Mouse (Mus musculus): ENCODE data around the gene Dclk2. TPM values are rescaled to one million over a fixed set of nuclear protein-coding genes. Genes with fewer than 3 reads are reported as not detected.

Gene Dclk2
- polyA plus RNA-seq, 1 experiment from 2014 or later = 5.7 TPM

DNA sequence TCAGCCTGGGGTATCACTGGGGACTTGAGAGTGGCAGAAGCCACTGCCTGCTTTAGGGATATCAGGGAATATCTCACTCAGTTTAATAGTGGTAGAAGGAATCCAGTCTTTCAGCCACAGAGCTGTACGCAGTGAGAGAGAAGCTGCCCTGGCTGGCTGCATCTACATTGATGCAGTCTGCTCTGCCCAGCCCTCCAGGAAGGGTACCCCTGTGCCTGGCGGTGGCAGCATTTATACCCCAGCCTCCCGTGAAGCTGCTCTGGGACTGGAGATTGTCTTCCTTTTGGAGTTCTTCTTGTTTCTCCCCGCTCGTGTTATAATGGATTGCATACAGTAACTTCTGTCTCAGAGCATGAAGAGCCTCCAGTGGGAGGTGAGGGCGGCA, 145.2 kb downstream of the Dclk2 start:
- Histone ChIP-seq H3K4me1 (ENCODE audit: insufficient read depth) (no peaks in the 10 kb centered on the region), H3K9me3 (ENCODE audit: low read length) (no peaks in the 10 kb centered on the region), H3K9ac (replicated peaks) (no peak overlapping the region), H3K27ac (ENCODE audit: low read depth) (0 out of 2 replicates have a peak overlapping the region, but pooled peaks have one; percentile 69), H3K36me3 (replicated peaks; ENCODE audit: insufficient read depth, low read length) (no peaks in the 10 kb centered on the region), H3K4me3 (ENCODE audit: low read depth, low read length) (no peak overlapping the region), H3K27me3 (ENCODE audit: insufficient read depth, low read length) (no peaks in the 10 kb centered on the region), H3K4me2 (ENCODE audit: low read depth, low read length) (no peak overlapping the region)
- ATAC-seq (no peak; the same call in 1 of the 2 replicates), DNase-seq (no peak)
- TF ChIP-seq CTCF (IDR thresholded peaks at IDR 0.05; ENCODE audit: low read depth) (no peak), EP300 (IDR thresholded peaks at IDR 0.05; ENCODE audit: low read depth) (no peak)
- 74% methylated on average over 6 of the region's 6 CpGs for WGBS (ENCODE audit: insufficient replicate concordance)

DNA sequence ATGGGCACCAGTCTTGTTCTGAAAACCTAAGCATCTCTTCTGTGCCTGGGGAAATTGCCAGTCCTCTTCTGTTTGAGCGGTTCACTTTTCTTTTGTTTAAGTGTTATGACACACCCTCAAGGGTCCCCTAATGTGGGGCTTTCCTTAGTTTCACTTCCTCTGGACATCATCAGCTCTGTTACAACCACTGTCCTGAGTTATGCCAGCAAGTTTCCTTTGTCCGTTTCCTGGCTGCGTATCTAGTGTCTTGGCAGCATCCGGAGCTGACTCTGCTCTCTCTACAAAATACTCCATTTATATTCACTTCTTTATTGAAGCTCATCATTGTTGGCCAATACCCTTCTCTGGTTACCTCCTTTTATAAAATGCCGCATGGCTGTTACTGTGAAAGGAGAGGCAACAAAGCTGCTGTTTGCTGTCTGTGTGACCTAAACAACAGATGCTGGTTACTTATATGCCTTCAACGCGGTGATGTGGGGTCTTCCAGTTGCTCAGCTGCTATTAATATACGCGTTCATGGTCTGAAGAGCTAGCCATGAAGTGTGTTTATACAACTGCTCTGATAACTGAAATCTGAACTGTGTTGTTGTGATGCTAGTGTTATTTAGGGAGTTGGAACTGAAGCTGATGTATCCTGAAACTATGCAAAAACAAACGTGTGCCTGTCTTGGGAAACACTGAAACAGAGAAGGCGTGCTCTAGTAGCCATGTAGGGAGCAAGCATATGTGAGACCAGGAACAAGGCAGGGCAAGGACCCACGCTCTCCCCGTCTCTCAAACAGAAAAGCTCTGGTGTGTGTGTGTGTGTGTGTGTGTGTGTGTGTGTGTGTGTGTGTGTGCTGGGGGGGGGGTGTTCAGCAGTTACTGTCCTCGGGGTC, 145.8 kb downstream of the Dclk2 start:
- WGBS (ENCODE audit: insufficient replicate concordance) = 48% methylated on average over 14 of the region's 14 CpGs
- DNase-seq (no peak), ATAC-seq (peak; percentile 56)
- Histone ChIP-seq H3K4me2 (ENCODE audit: low read depth, low read length) (peak overlapping the region; percentile 24; the same call in 1 of the 2 replicates), H3K9me3 (ENCODE audit: low read length) (no peaks in the 10 kb centered on the region), H3K36me3 (replicated peaks; ENCODE audit: insufficient read depth, low read length) (no peaks in the 10 kb centered on the region), H3K27me3 (ENCODE audit: insufficient read depth, low read length) (no peaks in the 10 kb centered on the region), H3K27ac (ENCODE audit: low read depth) (peak overlapping the region; percentile 69), H3K9ac (replicated peaks) (no peak overlapping the region), H3K4me1 (ENCODE audit: insufficient read depth) (no peaks in the 10 kb centered on the region), H3K4me3 (ENCODE audit: low read depth, low read length) (no peak overlapping the region)
- no peak for TF ChIP-seq CTCF (IDR thresholded peaks at IDR 0.05; ENCODE audit: low read depth)
- peak; percentile 22; the same call in 1 of the 2 replicates for TF ChIP-seq EP300 (IDR thresholded peaks at IDR 0.05; ENCODE audit: low read depth)

DNA sequence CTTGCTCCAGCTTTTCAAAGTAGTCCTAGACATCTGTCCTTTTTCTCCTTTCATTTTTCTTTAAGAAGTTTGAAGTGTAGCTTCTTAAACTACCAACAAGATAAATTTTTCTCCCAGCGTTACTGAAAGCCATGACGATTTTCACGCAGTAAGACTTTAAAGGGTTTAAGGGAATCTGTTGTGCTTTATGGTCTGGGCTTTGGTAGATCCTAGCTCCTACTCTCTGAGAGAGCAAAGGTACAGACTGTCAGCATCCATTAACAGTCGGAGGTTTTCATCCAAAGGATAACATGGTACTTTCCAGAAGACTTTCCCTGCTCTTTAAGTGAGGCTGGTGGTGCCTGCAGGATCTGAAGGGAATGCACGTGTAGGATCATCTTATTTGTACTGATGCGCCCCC, 151.7 kb downstream of the Dclk2 start:
- 74% methylated on average over 6 of the region's 6 CpGs for WGBS (ENCODE audit: insufficient replicate concordance)
- ATAC-seq = no peak
- Histone ChIP-seq H3K4me1 (ENCODE audit: insufficient read depth) (no peaks in the 10 kb centered on the region), H3K4me2 (ENCODE audit: low read depth, low read length) (no peak overlapping the region), H3K27me3 (ENCODE audit: insufficient read depth, low read length) (no peaks in the 10 kb centered on the region), H3K9ac (replicated peaks) (no peak overlapping the region), H3K4me3 (ENCODE audit: low read depth, low read length) (no peak overlapping the region), H3K9me3 (ENCODE audit: low read length) (no peaks in the 10 kb centered on the region), H3K27ac (ENCODE audit: low read depth) (no peak overlapping the region), H3K36me3 (replicated peaks; ENCODE audit: insufficient read depth, low read length) (no peaks in the 10 kb centered on the region)
- TF ChIP-seq CTCF (IDR thresholded peaks at IDR 0.05; ENCODE audit: low read depth) (no peak), EP300 (IDR thresholded peaks at IDR 0.05; ENCODE audit: low read depth) (no peak)
- no peak for DNase-seq

DNA sequence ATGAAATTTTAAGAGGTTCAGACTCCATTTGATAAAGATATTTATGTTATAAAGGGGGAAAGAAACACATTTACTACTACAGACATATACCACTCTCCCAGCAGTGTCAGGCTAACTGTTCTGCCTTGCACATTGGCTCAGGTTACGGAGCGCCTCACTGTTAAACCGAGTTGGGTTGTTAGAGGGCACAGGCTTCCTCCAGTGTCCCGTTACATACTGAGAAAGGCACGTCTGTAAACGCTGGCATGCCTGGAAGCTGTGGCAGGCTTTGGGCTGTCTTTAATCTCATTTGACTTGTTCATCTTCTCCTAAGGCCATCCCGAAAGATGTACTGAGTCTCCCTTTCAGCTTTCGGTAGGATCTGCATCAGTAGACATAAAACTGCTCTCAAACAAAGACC, 152.1 kb downstream of the Dclk2 start:
- Histone ChIP-seq H3K4me1 (ENCODE audit: insufficient read depth) (no peaks in the 10 kb centered on the region), H3K4me3 (ENCODE audit: low read depth, low read length) (no peak overlapping the region), H3K27me3 (ENCODE audit: insufficient read depth, low read length) (no peaks in the 10 kb centered on the region), H3K27ac (ENCODE audit: low read depth) (no peak overlapping the region), H3K9ac (replicated peaks) (no peak overlapping the region), H3K4me2 (ENCODE audit: low read depth, low read length) (no peak overlapping the region), H3K9me3 (ENCODE audit: low read length) (no peaks in the 10 kb centered on the region), H3K36me3 (replicated peaks; ENCODE audit: insufficient read depth, low read length) (no peaks in the 10 kb centered on the region)
- 62% methylated on average over 8 of the region's 8 CpGs for WGBS (ENCODE audit: insufficient replicate concordance)
- no peak for ATAC-seq
- no peak for DNase-seq
- TF ChIP-seq CTCF (IDR thresholded peaks at IDR 0.05; ENCODE audit: low read depth) (no peak), EP300 (IDR thresholded peaks at IDR 0.05; ENCODE audit: low read depth) (no peak)

DNA sequence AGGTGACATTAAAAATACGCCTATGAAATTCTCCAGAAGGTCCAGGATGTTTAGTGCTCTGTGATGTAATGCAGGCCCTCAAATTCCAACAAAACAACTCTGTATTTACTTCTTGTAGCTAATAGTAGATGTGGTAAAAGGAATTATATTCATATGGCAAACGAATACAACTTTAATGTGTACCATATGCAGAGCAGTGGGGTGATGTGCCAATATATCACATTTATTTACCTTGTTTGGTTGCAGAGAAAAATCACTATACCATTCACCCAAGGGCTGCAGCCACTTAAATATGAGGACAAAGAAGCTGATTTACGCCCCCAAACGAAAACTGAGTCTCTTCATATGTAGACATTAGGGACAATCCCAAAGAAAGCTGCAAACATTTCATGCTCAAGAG, 158.2 kb downstream of the Dclk2 start:
- no peak for ATAC-seq
- 86% methylated on average over 4 of the region's 4 CpGs for WGBS (ENCODE audit: insufficient replicate concordance)

DNA sequence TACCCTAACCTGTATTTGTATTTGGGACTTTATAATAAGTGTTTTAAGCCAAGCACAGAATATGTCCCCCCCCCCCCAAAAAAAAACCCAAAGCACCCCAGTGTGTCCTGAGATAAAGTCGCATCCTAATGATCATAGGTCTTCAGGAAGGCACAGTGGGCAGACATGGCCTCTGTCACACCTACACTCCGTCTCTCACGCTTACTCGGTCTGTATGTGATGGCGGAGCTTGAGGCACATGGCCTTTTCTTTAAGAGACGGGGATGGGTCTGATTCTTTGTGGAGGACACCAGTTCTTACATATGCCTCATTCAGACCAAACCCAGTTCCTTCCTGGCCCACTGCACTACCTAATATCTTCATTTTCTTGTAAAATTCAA, 158.6 kb downstream of the Dclk2 start:
- H3K9me3 ChIP-seq (ENCODE audit: low read length) = no peaks in the 10 kb centered on the region
- WGBS (ENCODE audit: insufficient replicate concordance) = 86% methylated on average over 6 of the region's 6 CpGs
- DNase-seq (no peak), ATAC-seq (no peak)
- H3K4me3 ChIP-seq (ENCODE audit: low read depth, low read length) = no peak overlapping the region
- no peaks in the 10 kb centered on the region for H3K27me3 ChIP-seq (ENCODE audit: insufficient read depth, low read length)
- TF ChIP-seq EP300 (IDR thresholded peaks at IDR 0.05; ENCODE audit: low read depth) = no peak
- no peak for TF ChIP-seq CTCF (IDR thresholded peaks at IDR 0.05; ENCODE audit: low read depth)
- H3K9ac ChIP-seq (replicated peaks) = no peak overlapping the region
- no peaks in the 10 kb centered on the region for H3K36me3 ChIP-seq (replicated peaks; ENCODE audit: insufficient read depth, low read length)
- H3K4me1 ChIP-seq (ENCODE audit: insufficient read depth) = no peaks in the 10 kb centered on the region
- H3K4me2 ChIP-seq (ENCODE audit: low read depth, low read length) = no peak overlapping the region
- H3K27ac ChIP-seq (ENCODE audit: low read depth) = no peak overlapping the region

More for the DNA sequence above, 158.2 kb downstream of the Dclk2 start:
- H3K4me2 ChIP-seq (ENCODE audit: low read depth, low read length) = no peak overlapping the region
- H3K36me3 ChIP-seq (replicated peaks; ENCODE audit: insufficient read depth, low read length) = no peaks in the 10 kb centered on the region
- TF ChIP-seq EP300 (IDR thresholded peaks at IDR 0.05; ENCODE audit: low read depth) = no peak
- no peak for TF ChIP-seq CTCF (IDR thresholded peaks at IDR 0.05; ENCODE audit: low read depth)
- no peaks in the 10 kb centered on the region for H3K4me1 ChIP-seq (ENCODE audit: insufficient read depth)
- no peaks in the 10 kb centered on the region for H3K9me3 ChIP-seq (ENCODE audit: low read length)
- DNase-seq = no peak
- no peaks in the 10 kb centered on the region for H3K27me3 ChIP-seq (ENCODE audit: insufficient read depth, low read length)
- no peak overlapping the region for H3K4me3 ChIP-seq (ENCODE audit: low read depth, low read length)
- H3K9ac ChIP-seq (replicated peaks) = no peak overlapping the region
- no peak overlapping the region for H3K27ac ChIP-seq (ENCODE audit: low read depth)
